Mouse (Mus musculus): ENCODE measurements around the gene Rbfox1.

DNA sequence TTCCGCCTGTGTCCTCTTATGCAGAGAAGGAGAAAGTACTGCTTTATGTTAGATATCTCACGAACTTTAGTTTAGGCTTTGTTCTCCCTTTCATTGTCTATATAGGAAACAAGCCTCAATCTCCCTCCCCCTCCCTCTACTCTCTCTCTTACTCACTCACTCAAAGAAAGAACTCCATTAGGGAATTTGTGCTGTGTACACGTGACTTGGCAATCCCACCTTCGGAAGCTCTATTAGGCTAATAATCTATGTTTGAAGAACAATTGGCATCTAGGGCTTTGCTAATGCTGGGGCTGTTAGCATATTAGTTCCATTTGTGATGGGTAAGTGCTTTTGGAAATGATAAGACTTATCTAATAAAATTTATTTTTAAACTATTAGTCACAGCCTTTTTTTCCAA, 1277.0 kb downstream of the Rbfox1 start:
- TF ChIP-seq CTCF (IDR thresholded peaks at IDR 0.05; ENCODE audit: low read depth, low read length) (no peak), POLR2A (IDR thresholded peaks at IDR 0.05; ENCODE audit: extremely low read depth, insufficient read depth, low read length) (no peak)
